Mouse (Mus musculus): ENCODE measurements at regions not wholly inside any gene's neighbourhood (a gene's known extent, or its start where the extent isn't known, plus 50 kb on each side); places are given as distances from the start of the nearest gene placed in this dataset.

DNA sequence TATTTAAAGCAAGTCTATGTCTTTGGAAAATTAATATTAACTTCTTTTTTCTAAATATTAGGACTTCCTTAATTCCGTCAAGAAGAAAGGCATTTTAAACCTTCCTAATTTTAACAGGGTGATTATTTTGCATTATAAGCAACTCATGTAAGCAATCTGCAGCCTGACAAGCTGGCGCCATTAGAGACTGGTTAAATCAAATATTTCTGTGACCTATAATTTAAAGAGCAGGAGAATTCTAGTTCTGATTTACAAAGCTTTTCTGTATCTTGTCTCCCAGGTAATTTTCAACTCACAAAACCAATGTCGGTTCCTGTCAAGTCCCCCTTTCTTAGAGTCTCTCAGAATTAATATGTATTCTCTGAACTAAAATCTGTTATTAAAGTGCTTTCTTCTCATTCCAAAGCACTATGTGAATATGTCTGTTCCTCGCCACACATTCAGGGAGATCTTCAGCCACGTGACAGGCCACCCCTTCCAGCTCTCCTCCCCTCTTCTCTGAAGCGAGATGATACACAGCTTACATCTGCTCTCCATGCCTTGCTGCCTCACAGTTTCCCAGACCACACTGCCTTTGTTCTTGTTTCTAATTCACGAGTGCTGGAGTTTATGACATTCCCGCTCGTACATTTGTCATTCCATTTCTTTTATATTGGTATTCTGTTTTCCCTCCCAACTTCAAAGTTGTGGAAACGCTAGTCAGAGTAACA lies 244.0 kb upstream of the Zic1 start:
- Histone ChIP-seq H3K4me1 (no peaks in the 10 kb centered on the region), H3K36me3 (no peaks in the 10 kb centered on the region), H3K27ac (no peak overlapping the region), H3K4me3 (no peak overlapping the region), H3K4me2 (replicated peaks) (no peak overlapping the region), H3K9me3 (no peaks in the 10 kb centered on the region), H3K27me3 (replicated peaks) (no peaks in the 10 kb centered on the region), H3K9ac (no peak overlapping the region)
- peak; percentile 58; the same call in 1 of the 2 replicates for ATAC-seq (ENCODE audit: low FRiP score, low read depth)
- 51% methylated on average over 10 of the region's 10 CpGs for WGBS

DNA sequence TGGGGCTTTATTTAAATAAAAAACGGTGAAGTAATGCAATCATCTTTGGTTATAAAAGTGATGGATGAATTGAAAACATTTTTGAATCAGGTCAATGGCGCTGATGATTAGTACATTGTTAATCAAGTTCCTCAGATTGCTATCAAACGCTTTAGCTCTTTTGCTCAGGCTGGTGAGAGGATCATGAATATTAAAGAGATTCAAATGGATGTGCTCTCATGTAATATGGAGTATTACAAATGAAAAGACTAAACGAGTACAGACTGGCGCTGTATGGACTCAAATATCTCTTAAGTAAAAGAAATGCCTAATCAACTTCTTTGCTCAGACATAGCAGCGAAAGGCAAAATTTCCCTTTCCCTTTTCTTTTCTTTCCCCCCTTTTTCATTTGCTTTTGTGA lies 236.1 kb upstream of the Zic1 start:
- no peaks in the 10 kb centered on the region for H3K4me1 ChIP-seq
- no peaks in the 10 kb centered on the region for H3K9me3 ChIP-seq
- no peaks in the 10 kb centered on the region for H3K27me3 ChIP-seq (replicated peaks)
- 67% methylated on average over 6 of the region's 6 CpGs for WGBS
- H3K4me3 ChIP-seq = no peak overlapping the region
- H3K4me2 ChIP-seq (replicated peaks) = no peak overlapping the region
- H3K9ac ChIP-seq = no peak overlapping the region
- H3K36me3 ChIP-seq = no peaks in the 10 kb centered on the region
- ATAC-seq (ENCODE audit: low FRiP score, low read depth) = no peak
- no peak overlapping the region for H3K27ac ChIP-seq

DNA sequence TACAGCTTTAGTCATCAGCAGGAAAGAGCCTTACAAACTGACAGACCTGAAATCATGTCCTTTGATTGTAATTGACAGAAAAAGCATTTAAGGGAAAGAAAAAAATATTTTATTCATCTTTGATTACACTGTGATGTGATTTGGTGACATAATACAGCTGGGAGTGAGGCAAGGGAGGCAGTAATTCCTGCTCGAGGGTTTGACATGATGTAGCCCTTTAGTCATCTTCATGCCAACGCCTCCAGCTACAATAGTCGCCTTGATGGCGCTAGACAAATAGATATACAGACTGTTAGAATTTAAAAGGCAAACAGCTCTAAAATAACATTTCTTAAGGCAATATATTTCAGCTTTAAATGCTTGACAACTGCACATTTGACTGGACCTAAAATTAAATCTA lies 226.3 kb upstream of the Zic1 start:
- no peaks in the 10 kb centered on the region for H3K27me3 ChIP-seq (replicated peaks)
- no peak overlapping the region for H3K4me3 ChIP-seq
- H3K27ac ChIP-seq = no peak overlapping the region
- H3K9me3 ChIP-seq = no peaks in the 10 kb centered on the region
- 63% methylated on average over 4 of the region's 4 CpGs for WGBS
- H3K9ac ChIP-seq = no peak overlapping the region
- no peak for ATAC-seq (ENCODE audit: low FRiP score, low read depth)
- H3K4me2 ChIP-seq (replicated peaks) = no peak overlapping the region
- H3K36me3 ChIP-seq = no peaks in the 10 kb centered on the region
- H3K4me1 ChIP-seq = no peaks in the 10 kb centered on the region

DNA sequence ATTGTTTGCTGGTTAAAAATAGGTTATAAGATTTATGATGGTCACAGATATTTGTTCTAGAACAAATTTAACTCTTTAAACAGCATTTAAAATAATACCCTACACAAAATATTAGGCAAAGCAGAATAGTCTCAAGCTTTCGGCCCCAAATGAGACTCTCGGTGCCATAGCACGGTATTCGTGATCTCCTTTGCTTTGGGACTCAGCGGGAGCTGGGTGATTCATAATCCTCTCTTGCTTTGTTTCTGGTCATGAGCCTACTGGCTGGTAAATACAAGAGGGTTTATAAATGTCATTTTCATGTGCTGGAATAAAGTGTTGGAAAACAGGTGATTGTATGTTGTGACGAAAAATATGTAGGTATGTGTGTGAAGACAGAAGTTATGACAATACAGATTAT lies 223.1 kb upstream of the Zic1 start:
- H3K9me3 ChIP-seq = no peaks in the 10 kb centered on the region
- H3K4me1 ChIP-seq = no peaks in the 10 kb centered on the region
- no peaks in the 10 kb centered on the region for H3K27me3 ChIP-seq (replicated peaks)
- H3K27ac ChIP-seq = no peak overlapping the region
- H3K4me3 ChIP-seq = no peak overlapping the region
- no peak overlapping the region for H3K4me2 ChIP-seq (replicated peaks)
- no peak overlapping the region for H3K9ac ChIP-seq
- WGBS = 80% methylated on average over 6 of the region's 6 CpGs
- no peak for ATAC-seq (ENCODE audit: low FRiP score, low read depth)
- H3K36me3 ChIP-seq = no peaks in the 10 kb centered on the region

DNA sequence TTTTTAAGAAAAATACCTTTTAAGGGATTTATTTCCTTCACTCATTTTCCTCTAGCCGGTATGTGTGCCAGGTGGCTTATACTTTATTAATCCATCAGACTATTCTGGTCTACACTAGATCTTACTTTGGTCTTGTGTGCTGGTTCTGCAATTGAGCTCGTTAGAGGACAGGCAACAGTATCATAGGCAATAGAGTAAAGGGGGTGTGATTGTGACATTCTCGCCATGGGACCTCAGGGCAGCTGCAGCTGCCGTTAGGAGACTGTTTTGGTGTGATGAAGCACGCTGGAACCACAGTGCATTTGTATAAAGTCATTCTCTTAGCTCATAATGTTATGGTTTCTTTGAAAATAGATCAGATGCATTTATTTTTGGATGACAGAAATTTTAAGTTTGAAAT lies 222.3 kb upstream of the Zic1 start:
- Histone ChIP-seq H3K9me3 (no peaks in the 10 kb centered on the region), H3K27ac (no peak overlapping the region), H3K4me1 (no peaks in the 10 kb centered on the region), H3K4me2 (replicated peaks) (no peak overlapping the region), H3K36me3 (no peaks in the 10 kb centered on the region), H3K9ac (no peak overlapping the region), H3K27me3 (replicated peaks) (no peaks in the 10 kb centered on the region), H3K4me3 (no peak overlapping the region)
- ATAC-seq (ENCODE audit: low FRiP score, low read depth) = no peak
- WGBS = 53% methylated on average over 5 of the region's 5 CpGs

DNA sequence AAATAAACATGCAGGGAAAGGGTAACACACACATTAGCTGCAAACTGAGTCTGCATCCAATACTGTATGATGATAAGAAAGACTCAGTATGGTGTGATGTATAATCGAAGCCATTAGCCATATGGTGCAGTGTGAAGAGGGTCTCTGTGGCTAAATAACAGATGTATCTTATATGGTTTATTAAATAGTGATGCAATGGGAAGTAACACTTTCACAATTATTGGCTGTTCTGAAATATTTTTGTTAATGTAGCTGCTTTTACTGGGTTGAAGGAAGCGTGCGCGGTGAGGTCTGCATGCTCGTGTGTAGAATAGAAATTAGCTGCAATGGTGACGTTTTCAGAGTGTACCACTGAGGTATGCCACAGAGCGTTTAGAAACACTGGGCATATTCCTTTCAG lies 221.7 kb upstream of the Zic1 start:
- no peak for ATAC-seq (ENCODE audit: low FRiP score, low read depth)
- H3K27ac ChIP-seq = no peak overlapping the region

DNA sequence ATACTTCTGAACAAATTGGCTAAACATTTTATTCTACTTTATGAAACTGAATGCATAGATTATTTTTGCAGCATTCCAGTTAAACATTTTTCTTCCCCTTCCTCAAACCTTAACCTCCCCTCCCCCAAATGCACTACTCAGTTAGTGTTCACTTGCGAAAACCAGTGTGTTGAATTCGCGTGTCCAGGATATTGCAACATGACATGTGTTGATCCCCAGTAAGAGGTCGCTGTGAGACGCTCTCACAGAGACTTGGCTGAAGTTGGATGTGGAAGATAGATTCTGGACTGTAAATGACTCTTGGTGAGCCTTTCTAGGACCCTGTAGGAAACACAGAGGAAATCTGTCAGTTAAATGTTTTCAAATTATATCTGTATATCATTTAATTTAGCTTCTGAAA lies 221.0 kb upstream of the Zic1 start:
- no peak overlapping the region for H3K9ac ChIP-seq
- no peak overlapping the region for H3K4me2 ChIP-seq (replicated peaks)
- H3K9me3 ChIP-seq = no peaks in the 10 kb centered on the region
- H3K4me3 ChIP-seq = no peak overlapping the region
- H3K27ac ChIP-seq = no peak overlapping the region
- no peaks in the 10 kb centered on the region for H3K27me3 ChIP-seq (replicated peaks)
- ATAC-seq (ENCODE audit: low FRiP score, low read depth) = no peak
- no peaks in the 10 kb centered on the region for H3K36me3 ChIP-seq
- WGBS = 82% methylated on average over 5 of the region's 5 CpGs
- H3K4me1 ChIP-seq = no peaks in the 10 kb centered on the region

More for the DNA sequence above, 221.7 kb upstream of the Zic1 start:
- Histone ChIP-seq H3K36me3 (no peaks in the 10 kb centered on the region), H3K4me3 (no peak overlapping the region), H3K9me3 (no peaks in the 10 kb centered on the region), H3K9ac (no peak overlapping the region), H3K4me1 (no peaks in the 10 kb centered on the region), H3K27me3 (replicated peaks) (no peaks in the 10 kb centered on the region), H3K4me2 (replicated peaks) (no peak overlapping the region)
- WGBS = 89% methylated on average over 7 of the region's 7 CpGs

DNA sequence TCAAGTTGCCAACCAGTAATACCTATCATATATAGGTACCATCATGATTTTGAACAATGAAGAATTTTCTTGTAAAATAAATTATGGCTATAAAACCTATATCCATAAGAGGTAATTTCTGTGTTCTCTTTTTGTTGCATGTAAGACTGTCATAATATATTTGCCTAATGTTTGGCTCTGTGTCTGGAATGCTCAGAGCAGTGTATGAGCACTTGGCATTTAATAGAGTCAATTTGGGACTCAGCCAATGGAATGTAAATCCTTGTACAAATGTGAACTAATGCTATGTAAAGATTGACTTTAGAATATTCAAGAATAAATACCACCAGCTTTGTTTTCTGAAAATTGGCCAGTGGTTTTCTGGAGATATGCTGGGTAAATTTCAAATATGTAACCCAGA lies 208.5 kb upstream of the Zic1 start:
- ATAC-seq (ENCODE audit: low FRiP score, low read depth) = no peak
- Histone ChIP-seq H3K9me3 (no peaks in the 10 kb centered on the region), H3K9ac (no peak overlapping the region)

DNA sequence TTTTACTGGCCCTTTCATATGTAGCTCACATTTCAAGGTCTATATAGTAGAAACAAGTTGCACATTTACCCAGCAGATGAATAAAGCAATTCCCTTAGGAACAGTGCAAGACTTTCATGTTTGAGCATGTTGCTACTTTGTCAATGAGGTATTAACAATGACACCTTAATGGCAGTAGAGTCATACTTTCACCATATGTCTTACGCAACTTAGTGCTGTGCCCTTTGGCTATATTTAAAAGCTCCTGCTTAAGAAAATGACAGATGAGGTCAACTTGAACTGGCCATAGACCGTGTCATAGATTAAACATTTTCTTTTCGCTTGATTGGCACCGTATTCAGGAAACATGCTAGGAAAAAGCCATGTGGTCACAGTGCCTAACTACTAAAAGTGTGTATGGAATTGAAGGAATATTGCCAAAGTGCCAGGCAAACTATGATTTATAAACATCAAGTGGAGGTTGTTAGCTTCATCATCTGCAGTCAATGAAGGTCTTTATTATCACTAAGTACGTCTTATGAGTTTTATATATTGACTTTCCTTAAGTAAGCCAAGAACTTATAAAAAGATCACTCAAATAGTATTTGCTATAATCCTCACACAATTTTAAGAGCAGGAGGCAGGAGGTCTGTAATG lies 200.5 kb upstream of the Zic1 start:
- Histone ChIP-seq H3K4me3 (no peak overlapping the region), H3K27me3 (replicated peaks) (no peaks in the 10 kb centered on the region), H3K27ac (no peak overlapping the region), H3K4me2 (replicated peaks) (no peak overlapping the region), H3K36me3 (no peaks in the 10 kb centered on the region), H3K4me1 (no peaks in the 10 kb centered on the region), H3K9me3 (no peaks in the 10 kb centered on the region), H3K9ac (no peak overlapping the region)
- ATAC-seq (ENCODE audit: low FRiP score, low read depth) = no peak
- WGBS = 68% methylated on average over 5 of the region's 5 CpGs

More for the DNA sequence above, 208.5 kb upstream of the Zic1 start:
- Histone ChIP-seq H3K36me3 (no peaks in the 10 kb centered on the region), H3K4me1 (no peaks in the 10 kb centered on the region), H3K27me3 (replicated peaks) (no peaks in the 10 kb centered on the region), H3K4me3 (no peak overlapping the region), H3K4me2 (replicated peaks) (no peak overlapping the region), H3K27ac (no peak overlapping the region)

DNA sequence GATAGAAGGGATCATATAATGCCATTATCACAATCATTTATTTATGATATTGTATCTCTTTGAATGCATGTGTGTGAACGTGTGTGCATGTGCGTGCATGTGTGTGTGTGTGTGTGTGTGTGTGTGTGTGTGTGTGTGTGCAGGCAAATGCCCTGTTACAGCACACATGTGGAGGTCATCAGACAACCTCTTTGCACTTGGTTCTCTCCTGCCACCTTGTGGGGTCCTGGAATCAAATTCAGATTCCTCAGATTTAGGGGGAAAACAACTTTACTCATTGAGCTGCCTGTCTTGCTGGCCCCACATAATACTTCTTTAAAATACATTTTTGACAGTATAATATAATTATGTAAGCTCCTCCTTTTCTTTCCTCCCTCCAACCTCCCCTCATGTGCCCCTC lies 195.7 kb upstream of the Zic1 start:
- Histone ChIP-seq H3K9me3 (no peaks in the 10 kb centered on the region), H3K27me3 (replicated peaks) (no peaks in the 10 kb centered on the region), H3K27ac (no peak overlapping the region), H3K36me3 (no peaks in the 10 kb centered on the region), H3K4me2 (replicated peaks) (no peak overlapping the region), H3K4me3 (no peak overlapping the region), H3K9ac (no peak overlapping the region), H3K4me1 (no peaks in the 10 kb centered on the region)
- ATAC-seq (ENCODE audit: low FRiP score, low read depth) = no peak
- 61% methylated on average over 2 of the region's 2 CpGs for WGBS

DNA sequence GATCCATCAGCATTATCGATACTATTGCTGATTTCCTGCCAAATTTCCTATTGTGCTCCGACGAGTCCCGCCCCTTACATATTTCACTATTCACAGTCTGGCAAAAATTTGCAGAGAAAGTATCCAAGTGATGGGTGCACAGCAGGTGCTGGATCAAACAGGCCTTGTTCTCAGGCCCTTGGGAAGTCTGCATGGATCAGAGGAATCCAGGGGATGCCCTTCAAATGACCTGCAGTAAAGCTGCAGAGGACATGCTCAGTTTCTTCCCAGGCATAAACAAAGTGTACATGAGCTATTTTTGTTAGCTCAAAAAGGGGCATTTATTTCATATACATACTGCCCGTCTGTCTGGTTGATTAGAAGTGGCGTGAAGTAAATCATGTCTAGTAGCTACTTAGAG lies 194.2 kb upstream of the Zic1 start:
- Histone ChIP-seq H3K9me3 (no peaks in the 10 kb centered on the region), H3K27ac (no peak overlapping the region), H3K4me2 (replicated peaks) (no peak overlapping the region), H3K9ac (no peak overlapping the region), H3K27me3 (replicated peaks) (no peaks in the 10 kb centered on the region), H3K36me3 (no peaks in the 10 kb centered on the region), H3K4me3 (no peak overlapping the region), H3K4me1 (no peaks in the 10 kb centered on the region)
- no peak for ATAC-seq (ENCODE audit: low FRiP score, low read depth)
- WGBS = 48% methylated on average over 6 of the region's 6 CpGs

DNA sequence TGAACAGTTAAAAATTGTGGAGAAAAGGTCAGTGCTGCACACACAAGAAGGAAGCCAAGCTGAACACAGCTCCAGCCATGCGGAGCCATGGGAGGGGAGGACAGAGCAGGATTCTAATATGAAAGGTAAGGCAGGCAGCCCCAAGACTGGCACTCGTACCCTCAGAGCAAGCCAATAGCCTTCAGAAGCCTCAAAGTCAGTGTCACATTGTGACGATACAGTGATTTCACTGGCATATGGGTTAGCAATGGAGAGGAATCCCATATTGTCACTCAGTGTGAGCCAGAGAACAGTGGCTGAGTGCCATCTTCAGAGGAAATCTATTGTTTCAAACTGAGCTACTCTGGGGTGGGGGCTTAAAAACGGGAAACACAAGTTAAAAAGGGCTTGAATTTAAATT lies 181.4 kb upstream of the Zic1 start:
- Histone ChIP-seq H3K4me1 (no peaks in the 10 kb centered on the region), H3K27me3 (replicated peaks) (no peaks in the 10 kb centered on the region), H3K4me2 (replicated peaks) (no peak overlapping the region), H3K9ac (no peak overlapping the region), H3K9me3 (no peaks in the 10 kb centered on the region), H3K36me3 (no peaks in the 10 kb centered on the region), H3K27ac (no peak overlapping the region), H3K4me3 (no peak overlapping the region)
- 85% methylated on average over 4 of the region's 4 CpGs for WGBS
- no peak for ATAC-seq (ENCODE audit: low FRiP score, low read depth)

DNA sequence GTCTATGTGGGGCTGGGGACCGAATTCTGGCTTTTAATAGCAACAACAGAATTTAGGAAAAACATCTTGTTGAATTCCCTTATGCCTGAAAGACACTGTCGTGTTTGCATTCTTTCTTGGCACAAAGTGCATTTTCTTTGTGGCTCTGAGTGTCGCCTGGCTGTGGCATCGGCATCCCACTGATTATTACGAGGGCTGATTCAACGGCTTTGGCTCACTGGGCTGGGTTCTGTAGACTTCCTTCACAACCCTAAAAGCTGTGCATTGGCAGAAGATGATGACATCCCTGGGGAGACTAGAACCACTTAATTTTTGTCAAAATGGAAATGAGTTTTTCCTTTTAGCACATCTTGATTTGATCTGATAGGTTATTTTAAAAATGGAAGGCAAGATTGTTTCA lies 179.8 kb upstream of the Zic1 start:
- H3K27ac ChIP-seq = no peak overlapping the region
- H3K4me3 ChIP-seq = no peak overlapping the region
- H3K9ac ChIP-seq = no peak overlapping the region
- no peaks in the 10 kb centered on the region for H3K27me3 ChIP-seq (replicated peaks)
- ATAC-seq (ENCODE audit: low FRiP score, low read depth) = no peak
- WGBS = 59% methylated on average over 6 of the region's 6 CpGs
- no peaks in the 10 kb centered on the region for H3K4me1 ChIP-seq
- no peaks in the 10 kb centered on the region for H3K9me3 ChIP-seq
- H3K36me3 ChIP-seq = no peaks in the 10 kb centered on the region
- H3K4me2 ChIP-seq (replicated peaks) = no peak overlapping the region

Measured in neural tube, embryonic 12.5 days (tissue).